Mouse (Mus musculus) megakaryocyte, adult 5-6 weeks (primary cell): Measurements from ENCODE around the gene Hnrnpa3. TPM values are rescaled to one million over a fixed set of nuclear protein-coding genes. Genes with fewer than 3 reads are reported as not detected.
A peak's percentile ranks its signal among the peaks of the same experiment; 100 is the strongest.
"Not testable (repeated sequence)": the region's sequence is repeated elsewhere in the genome, so short reads cannot be mapped to it uniquely, and the experiment has no call there.

ENCODE experiments used
- ATAC-seq: 2 replicates; pipeline ENCODE4 v1.8.0; 2016; ENCODE audit warnings: mild to moderate bottlenecking, inconsistent platforms; ENCODE audit not compliant: poor library complexity, severe bottlenecking
- total RNA-seq, 2 experiments: library from RNA; stranded (forward) in 1 of 2; stranded (reverse) in 1 of 2; fragments of 153-499, 151-499 nt in 1 of 2; fragments of 221-1000, 200-1000 nt in 1 of 2; gene quantifications; 2 replicates each; pipeline versions ENCODE4 v1.2.3 to v1.2.4; 2015 to 2017

Gene Hnrnpa3
- total RNA-seq, 2 experiments from 2014 or later = 223 to 596 TPM

- ATAC-seq = peak; percentile 70
These were observed 22.6 kb upstream of the Hnrnpa3 start for GRCm38 (mm10) chr2:75636261-75637054.

GRCm38 (mm10) chr2:75637055-75637304 is 22.1 kb upstream of the Hnrnpa3 start:
- not testable (repeated sequence) for ATAC-seq

- ATAC-seq = no peak
These were observed 21.7 kb upstream of the Hnrnpa3 start for GRCm38 (mm10) chr2:75637361-75637760.

GRCm38 (mm10) chr2:75637822-75638221 is 21.2 kb upstream of the Hnrnpa3 start:
- peak; percentile 33; the same call in 1 of the 2 replicates for ATAC-seq

GRCm38 (mm10) chr2:75639535-75639934 is 19.5 kb upstream of the Hnrnpa3 start:
- ATAC-seq = not testable (repeated sequence)

- not testable (repeated sequence) for ATAC-seq
These were observed 16.7 kb upstream of the Hnrnpa3 start for GRCm38 (mm10) chr2:75642312-75642711.

GRCm38 (mm10) chr2:75642795-75643550 is 16.1 kb upstream of the Hnrnpa3 start:
- ATAC-seq = no peak

- no peak for ATAC-seq
These were observed 15.1 kb upstream of the Hnrnpa3 start for GRCm38 (mm10) chr2:75643950-75644349.

- ATAC-seq = no peak
These were observed 13.8 kb upstream of the Hnrnpa3 start for GRCm38 (mm10) chr2:75645251-75645650.

- no peak for ATAC-seq
These were observed 8.6 kb upstream of the Hnrnpa3 start for GRCm38 (mm10) chr2:75650437-75650836.

GRCm38 (mm10) chr2:75653150-75653549 is 5.9 kb upstream of the Hnrnpa3 start:
- no peak for ATAC-seq

GRCm38 (mm10) chr2:75654679-75655078 is 4.4 kb upstream of the Hnrnpa3 start:
- no peak for ATAC-seq

GRCm38 (mm10) chr2:75656924-75657323 is 2.1 kb upstream of the Hnrnpa3 start:
- ATAC-seq = no peak

GRCm38 (mm10) chr2:75657907-75658691 is 962 bp upstream of the Hnrnpa3 start:
- ATAC-seq = no peak

- ATAC-seq = peak; percentile 74
These were observed 534 bp downstream of the Hnrnpa3 start for GRCm38 (mm10) chr2:75659629-75659960.

GRCm38 (mm10) chr2:75660255-75660948 is 1.3 kb downstream of the Hnrnpa3 start:
- ATAC-seq = no peak

- no peak for ATAC-seq
These were observed 2.0 kb downstream of the Hnrnpa3 start for GRCm38 (mm10) chr2:75661106-75661505.

GRCm38 (mm10) chr2:75669491-75670445 is 10.7 kb downstream of the Hnrnpa3 start:
- no peak for ATAC-seq

GRCm38 (mm10) chr2:75670446-75671336 is 11.6 kb downstream of the Hnrnpa3 start:
- ATAC-seq = no peak
